Mouse (Mus musculus) gastrocnemius, postnatal 14 days (tissue): ENCODE data around the gene Lrrc52. TPM values are rescaled to one million over a fixed set of nuclear protein-coding genes. Genes with fewer than 3 reads are reported as not detected.

Source experiments
- DNase-seq: peaks from one replicate; pipeline ENCODE4 v3.0.0; 2021; ENCODE audit warnings: mixed read lengths
- intact Hi-C: fragments of 180-260 bp; cut with DNase I; formaldehyde crosslinking; loops from one replicate; pipeline ENCODE4 v1.15.1; 2025; ENCODE audit warnings: low total_unique reads
- long read RNA-seq, 2 experiments: library from polyadenylated mRNA; stranded (forward); transcript quantifications; one replicate each; pipeline ENCODE4 v2.0.0; 2021
- total RNA-seq, 2 experiments: library from RNA; stranded (reverse); gene quantifications; 2 replicates each; pipeline ENCODE4 v1.2.3; 2021

Lrrc52 gene
- total RNA-seq: under 1 TPM in 1 of 2 experiments, not detected in 1; 0.73 TPM
- long read RNA-seq, experiment 1, partial matches to known transcripts: 1 of 2 reads
- long read RNA-seq, experiment 1, other reads (novel, unspliced or antisense): 0 of 2 reads
- long read RNA-seq, experiment 2, partial matches to known transcripts: 0 of 1 reads
- long read RNA-seq, experiment 2, other reads (novel, unspliced or antisense): 0 of 1 reads

DNA sequence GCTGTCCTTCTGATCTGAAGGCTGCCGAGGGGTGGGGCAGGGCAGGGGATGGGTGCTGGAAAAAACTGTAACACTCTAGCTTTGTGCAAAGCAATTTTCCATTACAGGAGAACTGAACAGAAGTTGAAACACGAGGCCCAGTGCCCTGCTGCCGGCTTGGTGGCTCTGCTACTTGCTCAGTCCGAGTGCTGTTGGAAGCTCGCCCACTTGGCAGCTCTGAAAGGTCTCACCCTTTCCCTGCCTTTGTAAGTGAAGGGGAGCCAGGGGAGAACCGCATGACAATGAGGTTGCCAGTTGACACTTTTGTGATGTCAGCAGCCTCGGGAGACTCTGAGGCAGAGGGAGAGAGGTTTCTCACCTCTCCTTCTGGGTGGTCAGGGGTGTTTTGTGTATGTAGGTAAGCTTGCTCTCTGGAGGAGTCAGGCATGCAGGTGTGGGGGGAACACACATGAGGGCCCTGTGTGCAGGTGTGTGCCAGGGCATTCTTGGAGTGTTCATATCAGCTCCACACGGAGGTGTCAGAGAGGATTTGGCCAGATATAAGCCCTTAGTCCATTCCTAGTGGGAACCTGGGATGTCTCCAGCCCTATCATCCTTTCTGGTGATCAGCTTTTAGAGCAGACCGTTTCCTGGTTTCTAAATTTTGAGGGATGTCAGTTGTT is at the start of gene Lrrc52:
Lrrc52 (minus strand) TSS at position 16 of the 662 bp plus-strand sequence.
- intact Hi-C loops: no loop called here
- DNase-seq: peak; percentile 72

DNA sequence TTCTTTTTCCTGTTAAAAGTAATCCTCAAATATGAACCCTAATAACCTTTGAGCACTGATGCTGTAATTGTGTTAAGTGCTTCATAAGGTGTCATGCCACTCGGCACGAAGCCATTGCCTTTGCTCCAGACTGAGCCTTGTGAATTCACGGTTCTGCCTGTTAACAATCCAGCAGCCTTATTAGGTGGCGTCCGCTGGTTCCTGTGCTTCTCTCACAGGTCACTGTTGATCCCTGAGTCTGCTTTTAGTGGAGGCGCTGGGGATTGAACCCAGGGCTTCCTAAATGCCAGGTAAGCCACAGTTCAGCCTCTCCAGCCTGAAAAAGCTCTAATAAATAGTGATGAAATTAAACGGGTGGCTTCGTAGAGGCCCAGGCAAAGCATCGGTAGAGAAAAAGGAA is 45.0 kb upstream of the Lrrc52 start:
- intact Hi-C loops: no loop called here
- no peak for DNase-seq

DNA sequence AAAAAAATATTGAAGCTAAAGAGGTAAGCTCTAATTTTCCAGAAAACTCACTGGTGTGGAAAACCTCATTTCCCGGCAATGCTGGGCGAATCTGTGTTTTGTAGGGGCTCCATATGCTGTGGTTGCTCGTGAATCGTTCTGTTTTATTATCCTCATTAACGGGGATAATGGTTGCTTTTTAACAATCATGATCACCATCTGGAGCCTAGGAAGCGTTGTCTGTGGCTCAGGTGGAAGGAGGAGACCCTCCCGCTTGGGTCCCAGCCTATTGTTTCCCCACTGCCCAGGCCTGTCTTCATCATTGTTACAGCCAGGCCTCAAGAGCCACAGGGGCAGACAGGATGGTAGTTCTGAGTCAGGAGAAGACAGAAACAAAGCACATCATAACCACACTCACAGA is 39.5 kb upstream of the Lrrc52 start:
- DNase-seq: no peak
- intact Hi-C loops: no loop called here

DNA sequence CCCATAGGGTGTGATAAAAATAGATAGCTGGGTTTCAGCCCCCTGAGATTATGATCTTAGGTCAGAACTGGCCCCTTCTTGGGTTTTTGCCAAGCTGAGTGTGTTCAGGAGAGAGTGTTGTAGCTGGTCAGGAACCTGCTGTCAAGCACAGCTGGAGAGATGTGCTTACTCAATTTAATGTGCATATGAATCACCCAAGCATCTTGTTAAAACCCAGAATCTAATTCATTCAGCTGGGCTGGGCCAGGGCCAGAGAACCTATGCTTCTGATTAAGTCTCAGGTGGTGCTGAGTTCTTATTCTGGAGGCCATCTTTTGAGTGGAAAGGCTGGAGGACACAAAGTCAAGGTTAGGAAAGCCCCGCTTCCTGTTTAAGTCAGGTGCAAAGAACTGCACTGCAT is 38.8 kb upstream of the Lrrc52 start:
- intact Hi-C loops: no loop called here
- no peak for DNase-seq

DNA sequence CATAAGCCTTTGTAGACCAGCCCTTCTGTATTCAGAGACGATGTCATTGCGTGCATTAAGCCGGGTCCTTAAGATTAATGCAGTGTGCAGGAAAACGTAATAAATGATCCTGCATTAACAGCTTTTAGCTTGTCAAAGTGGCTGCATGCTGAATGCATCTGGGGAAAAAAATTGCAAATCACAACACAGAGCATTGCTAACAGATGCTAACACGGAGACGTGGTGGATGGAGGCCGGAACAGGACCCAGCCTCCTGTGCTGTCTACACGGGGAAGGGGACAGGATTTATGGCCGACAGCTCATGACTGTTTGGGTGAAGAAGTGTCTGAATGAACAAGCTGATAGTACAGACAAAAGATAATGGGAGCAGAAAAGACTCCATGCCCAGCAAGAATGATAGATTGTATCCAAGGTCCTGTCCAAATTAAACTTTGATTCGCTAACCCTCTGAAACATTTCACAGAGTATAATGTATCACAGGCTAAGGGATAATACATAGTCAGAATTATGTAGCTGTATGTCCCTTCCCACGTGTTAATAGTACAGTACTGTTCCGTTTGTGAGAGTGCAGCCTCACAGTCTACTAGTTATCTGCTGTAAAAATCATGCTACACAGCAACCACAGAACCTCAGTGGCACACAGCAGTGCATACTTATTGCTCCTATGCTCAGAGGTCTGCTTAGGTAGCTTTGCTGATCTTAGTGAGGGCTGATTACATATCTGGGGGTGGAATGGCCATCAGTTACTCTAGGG is 32.7 kb upstream of the Lrrc52 start:
- no peak for DNase-seq
- intact Hi-C loops: no loop called here

DNA sequence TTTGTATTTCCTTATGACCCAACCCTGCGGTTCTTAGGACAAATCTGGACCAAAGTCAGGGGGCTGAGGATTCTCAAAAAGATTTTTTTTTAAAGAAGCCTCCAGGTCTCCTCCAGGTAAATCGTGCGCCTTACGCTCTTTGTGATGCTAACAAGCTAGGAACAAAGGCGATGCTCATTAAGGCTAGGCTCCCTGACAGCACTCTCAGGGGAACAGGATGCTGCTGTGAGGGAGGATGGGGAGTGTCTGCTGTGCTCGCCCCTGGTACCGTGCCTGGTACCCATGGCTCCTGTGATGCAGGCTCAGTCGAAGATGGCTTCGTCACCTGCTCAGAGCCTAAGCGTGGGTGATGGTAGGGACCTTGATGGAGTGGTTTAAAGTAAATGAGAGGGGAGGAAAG is 31.4 kb upstream of the Lrrc52 start:
- DNase-seq: no peak
- intact Hi-C loops: no loop called here

DNA sequence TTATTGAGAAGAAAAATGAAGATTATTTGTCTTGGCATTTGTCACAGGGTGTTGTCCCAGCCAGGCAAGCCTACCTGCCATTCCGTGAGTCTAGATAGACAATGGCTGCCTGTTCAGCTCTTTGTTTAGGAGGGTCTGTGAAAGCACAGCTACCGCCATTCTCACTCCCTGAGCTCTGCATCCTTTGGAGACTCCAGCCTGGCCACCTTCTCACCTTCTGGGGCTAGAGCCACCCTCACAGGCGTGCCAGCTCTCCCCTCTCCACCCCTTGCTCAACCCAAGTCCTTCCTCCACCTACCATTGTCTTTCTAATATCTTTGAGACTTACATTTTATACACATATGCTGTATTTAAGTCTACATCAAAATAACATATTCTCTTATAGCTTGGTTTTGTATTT is 31.0 kb upstream of the Lrrc52 start:
- no peak for DNase-seq
- intact Hi-C loops: no loop called here

DNA sequence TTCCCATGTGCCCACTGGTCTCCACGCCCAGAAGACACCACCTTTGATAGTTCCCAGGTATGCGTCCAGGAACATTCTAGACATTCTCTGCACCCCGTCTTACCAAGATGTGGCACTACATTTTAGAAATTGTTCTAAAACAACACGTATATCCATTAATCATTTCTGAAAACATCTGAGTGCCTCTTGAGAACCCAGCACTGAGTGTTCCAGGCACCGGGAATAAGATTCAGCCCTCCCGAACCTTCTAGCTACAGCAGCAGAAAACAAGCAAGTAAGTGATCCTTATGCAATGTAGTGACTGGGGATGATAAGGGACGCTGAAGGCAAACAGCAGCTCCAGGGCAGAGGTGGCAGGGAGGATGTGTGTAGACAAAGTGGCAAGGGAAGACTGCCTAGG is 24.9 kb upstream of the Lrrc52 start:
- intact Hi-C loops: no loop called here
- no peak for DNase-seq

DNA sequence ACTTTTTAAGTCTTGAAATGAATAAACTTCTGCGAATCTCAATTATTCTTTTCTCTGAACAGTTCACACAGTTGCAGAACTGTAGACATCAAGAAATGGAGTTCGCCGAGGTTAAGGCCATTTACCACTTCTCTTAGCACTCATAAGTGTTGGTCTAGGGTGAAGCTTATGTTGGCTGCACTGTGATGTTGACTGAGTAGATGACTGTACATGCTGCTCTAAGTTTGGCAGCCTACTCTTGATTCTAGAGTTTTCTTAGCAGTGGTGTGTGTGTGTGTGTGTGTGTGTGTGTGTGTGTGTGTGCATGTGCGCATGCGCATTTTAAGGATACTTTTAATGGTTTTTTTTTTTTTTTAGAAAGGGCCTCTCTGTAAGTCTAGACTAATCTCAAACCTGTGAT is 21.4 kb upstream of the Lrrc52 start:
- intact Hi-C loops: no loop called here
- DNase-seq: no peak

DNA sequence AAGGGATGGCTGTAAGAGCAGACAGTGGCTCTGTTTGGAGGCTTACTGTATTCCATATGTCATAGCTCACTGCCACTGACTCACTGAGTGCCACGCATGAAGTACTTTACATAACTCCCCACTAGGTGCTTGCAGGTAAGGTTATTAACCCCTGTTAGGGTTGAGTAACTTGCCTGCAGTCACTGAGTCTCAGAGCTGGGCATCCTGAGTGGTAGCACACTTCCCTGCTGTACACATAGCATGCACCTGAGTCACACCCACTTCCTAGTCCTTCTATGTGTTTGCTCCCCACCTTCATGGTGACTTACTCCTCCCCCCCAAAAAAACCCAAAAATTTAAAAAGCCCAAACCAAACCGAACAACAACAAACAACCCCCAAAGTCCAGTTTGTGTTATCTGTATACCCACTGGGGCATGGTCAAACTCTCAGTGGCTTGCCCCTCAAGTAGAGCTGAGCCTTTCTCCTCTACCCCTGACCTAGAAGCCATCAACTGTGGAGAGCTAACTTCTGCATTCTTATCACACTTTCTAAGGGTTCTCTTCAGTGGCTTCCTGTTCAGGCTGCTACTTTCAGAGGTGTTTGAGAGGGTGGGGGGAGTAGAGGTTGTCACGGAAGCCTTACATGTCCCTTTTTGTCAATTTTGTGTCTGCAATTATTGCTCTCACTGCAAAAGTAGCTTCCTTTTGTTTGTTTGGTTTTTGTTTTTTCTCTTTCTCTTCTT is 20.5 kb upstream of the Lrrc52 start:
- DNase-seq: no peak
- intact Hi-C loops: no loop called here

DNA sequence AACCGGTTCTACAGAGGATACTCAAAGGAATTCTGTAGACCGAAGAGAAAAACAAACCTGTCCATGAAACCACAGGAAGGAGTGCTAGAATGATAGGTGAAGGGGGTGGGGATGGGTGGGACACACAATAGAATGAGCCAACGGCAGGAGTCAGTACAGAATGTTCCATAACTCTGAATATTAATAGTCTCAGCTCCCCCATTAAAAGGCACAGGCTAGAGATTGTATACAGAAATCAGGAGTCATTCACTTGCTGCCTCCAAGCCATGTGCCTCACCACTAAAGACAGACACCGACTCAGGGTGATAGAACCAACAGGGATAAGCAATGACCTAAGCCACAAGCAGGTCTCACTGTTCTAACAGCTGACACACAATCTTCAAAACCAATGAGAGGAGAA is 16.3 kb upstream of the Lrrc52 start:
- intact Hi-C loops: no loop called here
- DNase-seq: no peak

DNA sequence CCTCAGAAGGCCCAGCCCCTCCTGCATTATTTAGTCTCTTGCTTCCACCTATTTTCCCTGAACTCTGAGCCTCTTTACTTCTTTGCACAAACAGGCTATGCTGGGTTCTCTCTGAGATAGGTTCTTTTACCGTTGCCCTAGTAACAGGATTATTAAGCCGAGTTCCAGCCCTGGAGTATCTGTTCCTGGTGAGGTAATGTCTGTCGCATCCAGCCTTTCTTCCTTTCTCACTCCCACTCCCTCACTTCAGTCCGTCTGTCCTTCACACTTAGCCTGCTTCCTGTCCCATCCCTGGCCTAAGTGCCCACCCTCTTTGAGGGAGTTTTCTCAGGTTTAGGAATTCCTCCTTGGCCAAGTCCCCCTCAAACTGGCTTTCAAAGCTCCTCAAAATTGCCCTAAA is 7.0 kb upstream of the Lrrc52 start:
- no peak for DNase-seq
- intact Hi-C loops: no loop called here

DNA sequence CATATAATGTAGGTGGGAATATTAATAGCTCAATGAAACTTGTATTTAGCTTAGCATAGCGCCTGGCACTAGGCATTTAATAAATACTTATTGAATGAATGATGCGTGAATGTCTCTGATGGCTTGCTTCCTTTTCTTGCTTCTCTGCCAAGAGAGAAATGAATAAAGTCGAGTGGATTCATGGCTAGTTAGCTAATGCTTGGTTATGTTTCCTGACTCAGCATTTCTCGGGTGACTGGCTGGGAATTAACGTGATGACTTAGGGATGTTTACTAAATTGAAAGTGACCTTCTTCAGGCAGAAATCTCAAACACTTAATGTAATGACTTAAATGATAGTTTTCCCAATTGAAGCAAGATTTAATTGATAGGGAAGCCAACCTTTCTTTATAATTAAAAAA is 1.3 kb upstream of the Lrrc52 start:
- DNase-seq: no peak
- intact Hi-C loops: no loop called here

DNA sequence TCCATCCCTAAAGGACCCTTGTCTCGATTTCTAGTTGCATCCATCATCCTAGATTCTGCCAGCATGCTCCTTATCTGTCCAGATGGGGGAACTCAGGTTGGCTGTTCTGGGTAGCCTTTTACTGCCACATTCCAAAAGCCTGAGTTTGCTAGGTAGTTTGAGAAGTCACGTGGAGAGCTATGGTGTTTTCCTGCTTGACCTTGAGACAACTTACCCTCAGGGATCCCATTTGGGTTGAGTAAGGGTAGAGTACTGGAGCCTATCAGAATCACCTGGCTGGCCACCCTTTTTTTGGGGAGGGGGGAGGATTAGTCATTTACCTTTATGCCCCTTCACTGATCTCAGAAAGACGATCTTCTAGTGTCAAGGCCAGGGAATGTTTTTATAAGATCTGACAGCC is 9.3 kb downstream of the Lrrc52 start:
- intact Hi-C loops: no loop called here
- no peak for DNase-seq

DNA sequence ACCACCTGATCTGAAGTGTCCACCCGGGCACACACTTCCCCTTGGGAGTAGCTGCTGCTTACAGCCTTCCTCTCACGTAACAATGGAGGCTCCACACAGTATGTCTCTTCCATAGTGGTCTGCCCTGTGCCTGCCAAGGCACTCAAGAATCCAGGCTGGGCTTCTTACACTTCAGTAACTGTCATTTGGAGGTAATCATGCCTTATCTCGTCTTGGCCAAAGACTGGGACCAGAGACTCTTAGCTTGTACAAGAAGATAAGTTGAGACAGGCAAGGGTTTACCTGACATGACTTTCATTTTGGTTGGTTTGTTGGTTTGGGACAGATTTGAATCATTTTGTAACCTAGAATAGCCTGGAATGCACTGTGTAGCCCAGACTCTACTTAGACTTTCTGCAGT is 13.5 kb downstream of the Lrrc52 start:
- intact Hi-C loops: no loop called here
- no peak for DNase-seq

DNA sequence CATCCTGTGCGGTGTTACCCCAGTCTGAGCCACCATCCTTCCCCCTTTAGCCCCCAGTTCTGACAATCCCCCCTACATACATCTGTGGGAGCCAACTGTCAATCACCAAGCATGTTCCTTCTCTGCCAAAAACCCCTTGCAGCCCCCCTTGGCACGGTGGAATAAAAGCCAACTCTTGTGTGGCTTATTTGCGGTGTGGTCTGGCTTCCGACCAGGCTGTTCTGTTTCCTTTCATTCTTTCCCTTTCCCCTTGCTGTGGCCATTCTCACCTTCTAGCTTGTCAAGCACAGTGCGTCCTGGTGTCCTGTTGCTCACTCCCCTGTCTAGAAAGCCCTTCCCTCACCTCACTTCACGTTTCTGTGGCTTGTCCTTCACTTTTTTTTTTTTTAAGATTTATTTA is 14.1 kb downstream of the Lrrc52 start:
- no peak for DNase-seq
- intact Hi-C loops: no loop called here

DNA sequence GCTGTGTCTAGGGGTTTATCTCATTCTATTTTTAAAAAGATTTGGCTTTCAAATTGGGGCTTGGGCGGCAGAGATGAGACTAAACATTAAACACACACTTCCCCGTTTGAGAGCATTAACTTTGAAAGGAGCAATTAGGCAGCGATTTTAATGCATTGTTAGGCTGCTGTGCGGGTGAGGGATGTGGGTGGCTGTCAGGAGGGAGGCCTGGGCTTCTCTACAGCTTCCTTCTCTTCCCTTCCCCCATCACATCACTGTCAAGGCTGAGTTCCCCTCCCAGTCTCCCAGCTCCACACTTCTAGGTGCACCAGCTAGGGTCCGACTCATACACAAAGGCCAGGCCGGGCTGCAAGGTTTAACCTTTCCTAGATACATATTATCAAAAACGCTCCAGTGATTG is 18.0 kb downstream of the Lrrc52 start:
- intact Hi-C loops: no loop called here
- no peak for DNase-seq

DNA sequence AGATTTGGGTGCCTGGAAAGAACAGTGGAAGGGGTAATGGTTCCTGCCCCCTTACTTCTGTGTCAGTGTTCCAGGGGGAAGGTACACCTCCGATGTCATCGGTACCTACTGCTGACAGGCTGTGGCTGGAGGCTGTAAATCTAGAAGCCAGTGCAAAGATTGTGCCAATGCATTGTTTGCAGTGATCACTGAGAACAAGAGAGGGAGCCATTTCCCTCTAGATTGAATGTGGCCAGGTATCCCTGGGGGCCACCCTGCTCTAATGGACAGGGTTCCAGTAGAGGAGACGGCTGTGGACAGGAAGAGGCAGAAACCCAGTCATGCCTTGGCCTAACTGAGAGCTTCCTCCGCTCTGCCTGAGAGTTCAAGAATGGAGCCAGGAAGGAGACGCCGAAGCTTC is 18.5 kb downstream of the Lrrc52 start:
- DNase-seq: no peak
- intact Hi-C loops: no loop called here

DNA sequence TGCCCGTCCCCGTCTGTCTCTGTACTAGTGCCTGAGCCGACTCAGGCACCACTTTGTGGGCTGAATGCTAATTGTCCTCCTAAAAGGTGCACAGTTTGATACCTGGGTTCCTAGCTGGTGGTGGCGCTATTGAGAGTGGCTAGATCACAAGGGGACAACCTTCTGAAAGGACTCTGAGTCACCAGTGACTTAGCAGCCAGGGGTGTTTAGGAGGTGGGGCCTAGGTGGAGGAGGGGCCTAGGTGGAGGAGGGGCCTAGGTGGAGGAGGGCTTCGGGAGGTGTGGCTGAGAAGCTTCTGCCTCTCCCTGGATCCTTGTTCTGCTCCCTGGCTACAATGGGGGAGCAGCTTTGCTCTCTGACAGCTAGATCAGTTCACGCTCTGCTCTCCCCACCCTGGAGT is 20.1 kb downstream of the Lrrc52 start:
- no peak for DNase-seq
- intact Hi-C loops: no loop called here

DNA sequence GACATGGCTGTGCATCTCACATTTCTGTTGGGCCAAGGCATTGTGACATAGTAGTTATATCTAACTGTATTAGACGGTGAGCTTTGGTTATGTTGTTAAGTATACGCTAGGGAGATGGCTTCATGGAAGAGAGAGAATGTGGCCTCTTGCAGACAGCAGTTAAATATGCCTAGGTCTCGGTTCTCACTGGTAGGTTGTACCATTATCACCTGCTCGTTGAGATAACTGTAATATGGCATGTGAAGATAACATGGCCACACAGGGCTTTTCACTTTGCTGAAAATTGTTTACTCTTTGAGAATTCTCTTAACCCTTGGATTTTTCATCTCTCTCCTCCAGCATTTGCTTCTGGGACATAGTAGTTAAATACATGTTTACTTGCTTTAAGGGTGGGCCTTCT is 21.4 kb downstream of the Lrrc52 start:
- intact Hi-C loops: no loop called here
- no peak for DNase-seq
